Mouse (Mus musculus) retina, postnatal 7 days (tissue): ENCODE results near the gene Trpv6.

Source experiments
- DNase-seq: peaks from one replicate; pipeline ENCODE4 v3.0.0-alpha.2; 2012; ENCODE audit warnings: low read depth, low spot score

Trpv6 gene

GRCm38 (mm10) chr6:41636178-41636577 is at the start of gene Trpv6:
Trpv6 (minus strand) TSS chr6:41636405.
- DNase-seq, result no peak

- no peak for DNase-seq
Measured at GRCm38 (mm10) chr6:41685596-41685995, 49.4 kb upstream of the Trpv6 start.

DNA sequence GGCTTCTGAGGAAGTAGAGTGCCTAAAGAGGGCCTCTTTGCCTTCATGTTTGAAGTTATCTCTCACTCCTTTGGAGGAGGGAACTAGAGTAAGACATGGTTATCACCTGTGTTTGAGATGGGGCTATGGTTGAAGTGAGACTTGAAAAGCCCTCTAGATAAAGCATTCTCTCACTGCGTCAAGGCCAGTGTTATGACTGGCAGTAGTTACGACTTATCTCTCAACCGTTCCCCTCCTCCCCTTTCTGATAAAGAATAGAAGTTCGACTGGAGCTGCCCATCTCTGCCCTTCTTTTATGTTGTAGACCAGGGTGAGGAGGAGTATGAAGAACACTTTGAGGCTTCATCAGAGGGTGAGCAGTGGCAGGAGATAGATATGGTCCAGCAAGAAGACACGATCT is 48.7 kb upstream of the Trpv6 start:
- no peak for DNase-seq

- no peak for DNase-seq
Measured at GRCm38 (mm10) chr6:41684131-41684530, 47.9 kb upstream of the Trpv6 start, which contains the start of gene Llcfc1. Llcfc1 (plus strand) TSS chr6:41684431.

- DNase-seq, result no peak
Measured at GRCm38 (mm10) chr6:41681656-41682055, 45.5 kb upstream of the Trpv6 start.

DNA sequence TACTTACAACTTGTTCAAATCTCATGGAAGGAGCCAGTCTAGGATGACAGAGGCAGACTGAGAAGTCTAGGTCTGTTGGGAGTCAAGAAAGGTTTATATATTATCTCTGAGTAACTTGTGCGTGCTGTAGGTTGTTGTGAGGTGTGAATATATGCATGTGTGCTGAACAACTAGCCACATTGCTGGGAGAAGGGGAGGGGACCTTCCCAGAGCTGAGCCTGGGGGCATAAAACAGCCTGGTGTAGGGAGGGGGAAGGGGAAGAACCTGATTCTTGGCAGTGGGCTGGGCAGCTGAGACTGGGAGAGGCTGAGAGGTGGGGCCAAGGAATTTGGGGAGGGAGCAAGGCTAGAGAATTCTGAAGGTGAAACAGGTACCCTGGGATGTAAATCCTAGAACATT is 44.5 kb upstream of the Trpv6 start, which contains the start of gene Trpv5:
TSS of gene Trpv5 (minus strand) at position 101 of the 400 bp plus-strand sequence.
- DNase-seq, result no peak

GRCm38 (mm10) chr6:41676530-41676929 is 40.3 kb upstream of the Trpv6 start:
- DNase-seq, result no peak

- no peak for DNase-seq
Measured at GRCm38 (mm10) chr6:41662320-41662719, 26.1 kb upstream of the Trpv6 start.

DNA sequence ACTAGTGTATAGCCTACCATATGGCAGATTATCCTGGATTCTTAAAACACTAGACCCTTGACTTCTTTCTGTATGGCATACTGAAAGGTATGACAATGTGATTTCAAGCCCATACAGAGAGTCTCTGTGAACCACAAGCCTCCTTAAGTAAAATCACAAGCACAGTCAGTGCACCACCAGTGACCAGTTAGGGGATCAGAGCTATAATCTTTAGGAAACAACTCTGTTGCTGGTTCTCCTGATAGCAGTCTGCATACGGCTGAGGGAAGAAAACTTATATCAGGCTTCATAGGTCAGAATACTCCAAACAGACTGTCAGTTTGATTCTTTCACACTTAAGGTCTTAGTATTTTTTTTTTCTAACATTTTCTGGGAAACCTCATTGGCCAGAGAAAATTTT is 22.3 kb upstream of the Trpv6 start:
- DNase-seq, result no peak

- DNase-seq, result no peak
Measured at GRCm38 (mm10) chr6:41654648-41655047, 18.4 kb upstream of the Trpv6 start.

DNA sequence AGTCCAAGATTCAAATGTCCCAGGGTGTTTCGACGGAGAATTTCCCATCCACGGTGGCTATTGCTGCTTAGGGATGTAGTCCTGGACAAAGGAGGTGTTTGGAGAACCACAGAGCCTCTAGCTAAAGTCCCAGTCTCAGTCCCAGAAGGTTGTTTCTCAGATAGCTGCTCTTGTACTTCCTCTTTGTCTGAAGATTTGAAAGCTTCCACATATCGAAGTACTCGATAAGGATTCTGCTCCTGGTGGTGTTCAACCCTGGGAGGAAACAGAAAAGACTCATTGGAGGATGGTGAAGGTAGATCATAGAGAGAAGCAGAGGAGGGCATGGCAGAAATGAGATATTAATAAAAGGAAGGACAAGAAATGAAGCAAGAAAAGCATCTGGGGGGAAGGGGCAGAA is 17.0 kb upstream of the Trpv6 start:
- no peak for DNase-seq

DNA sequence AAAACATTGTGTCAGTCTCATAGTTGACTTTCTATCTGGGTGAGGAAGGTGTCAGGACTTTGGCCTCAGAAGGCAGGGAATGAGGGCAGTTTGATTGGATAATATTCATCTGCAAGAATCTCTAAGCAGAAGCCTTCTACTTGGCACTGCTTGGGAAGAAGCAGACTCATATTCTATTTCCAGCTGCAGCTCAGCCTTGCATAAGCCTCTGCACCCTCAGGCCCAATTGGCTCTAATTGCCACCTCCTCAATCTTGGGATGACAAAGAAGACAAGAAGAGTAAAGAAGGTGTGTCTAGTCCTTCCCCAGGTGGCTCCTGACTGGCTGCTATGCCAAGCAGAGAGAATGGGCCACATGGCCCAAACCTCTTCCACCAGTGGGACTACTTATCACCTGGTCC is 10.5 kb upstream of the Trpv6 start:
- DNase-seq, result no peak

- DNase-seq, result no peak
Measured at GRCm38 (mm10) chr6:41646220-41646619, 10.0 kb upstream of the Trpv6 start.

GRCm38 (mm10) chr6:41643227-41643626 is 7.0 kb upstream of the Trpv6 start:
- no peak for DNase-seq

- DNase-seq, result no peak
Measured at GRCm38 (mm10) chr6:41642765-41643164, 6.6 kb upstream of the Trpv6 start.

DNA sequence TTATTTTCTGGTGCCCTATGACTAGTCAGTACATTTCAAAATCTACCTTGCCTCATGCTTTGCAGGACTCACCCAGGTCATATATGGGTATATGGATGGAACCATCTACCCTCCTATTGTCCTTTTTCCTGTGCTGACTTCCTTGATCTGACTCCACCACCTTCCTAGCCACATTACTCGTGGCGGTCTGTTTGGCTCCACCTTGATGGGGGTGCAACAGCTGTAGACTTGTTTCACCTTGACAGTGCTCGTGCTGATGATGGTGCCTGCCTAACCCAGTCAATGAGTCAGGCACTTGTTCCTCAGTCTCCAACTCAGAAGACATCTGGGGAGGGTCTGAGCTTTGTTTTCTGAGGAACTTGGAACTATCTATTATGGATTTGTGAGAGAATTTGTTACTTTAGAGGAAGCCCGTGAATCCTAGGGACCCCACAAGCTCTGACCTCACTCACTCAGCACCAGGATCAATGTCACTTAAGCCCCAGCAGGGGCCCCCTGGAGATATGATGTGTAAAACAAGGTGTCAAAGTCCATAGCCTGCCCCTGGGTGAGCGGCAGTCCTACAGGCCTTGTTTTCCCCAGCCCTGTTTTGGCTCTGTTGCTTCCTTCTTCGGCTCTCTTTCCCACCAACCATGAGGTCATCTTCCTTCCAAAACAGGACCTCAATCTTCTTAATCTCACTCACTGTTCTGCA is 5.1 kb upstream of the Trpv6 start:
- DNase-seq, result no peak

- no peak for DNase-seq
Measured at GRCm38 (mm10) chr6:41640449-41640848, 4.2 kb upstream of the Trpv6 start.

DNA sequence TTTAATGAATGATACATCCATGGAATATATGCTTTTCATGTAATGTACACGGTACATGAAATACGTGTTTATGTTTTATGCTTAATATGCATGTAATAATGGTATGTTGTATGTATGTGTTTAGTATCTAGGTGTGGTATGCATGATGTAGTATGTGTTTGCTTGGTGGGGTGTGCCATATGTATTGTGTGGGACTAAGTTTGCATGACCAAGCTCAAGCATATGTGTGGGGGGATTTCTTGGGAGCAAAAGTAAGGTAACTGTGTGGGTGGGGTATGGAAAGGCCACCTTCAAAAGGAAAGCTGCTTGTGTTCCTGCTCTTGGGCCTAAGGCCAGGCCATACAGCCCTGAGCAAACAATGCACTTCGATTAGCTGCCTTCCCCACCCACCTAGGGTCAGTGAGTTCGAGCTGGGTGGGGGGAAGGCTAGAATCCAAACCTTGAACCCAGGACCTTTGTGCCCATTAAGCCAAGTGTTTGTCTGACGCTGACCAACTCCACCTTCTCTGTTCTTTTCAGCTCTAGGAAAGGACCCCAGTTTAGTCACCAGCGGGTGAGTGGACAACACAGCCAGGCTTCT is 1.8 kb upstream of the Trpv6 start:
- DNase-seq, result no peak

DNA sequence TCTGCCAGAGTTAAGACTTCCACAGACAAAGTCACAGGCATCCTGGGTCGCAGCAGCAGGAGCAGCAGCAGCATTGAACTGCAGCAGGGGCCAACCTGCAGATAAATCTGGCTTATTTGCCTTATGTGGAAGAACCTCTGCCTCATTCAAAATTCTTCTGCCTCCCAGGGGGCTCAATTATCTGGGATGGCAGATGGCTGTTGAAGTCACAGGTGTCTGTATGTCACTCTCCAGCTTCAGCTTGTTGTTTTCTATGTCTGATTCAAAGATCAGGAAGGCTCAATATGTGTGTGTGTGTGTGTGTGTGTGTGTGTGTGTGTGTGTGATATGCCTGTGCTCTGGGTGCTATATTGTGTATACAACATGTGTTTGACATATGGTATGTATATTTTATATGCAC is 1.2 kb upstream of the Trpv6 start:
- DNase-seq, result no peak

GRCm38 (mm10) chr6:41635211-41635610 is 994 bp downstream of the Trpv6 start:
- DNase-seq, result no peak

- DNase-seq, result no peak
Measured at GRCm38 (mm10) chr6:41631549-41631948, 4.7 kb downstream of the Trpv6 start.

- DNase-seq, result no peak
Measured at GRCm38 (mm10) chr6:41630791-41631190, 5.4 kb downstream of the Trpv6 start.

DNA sequence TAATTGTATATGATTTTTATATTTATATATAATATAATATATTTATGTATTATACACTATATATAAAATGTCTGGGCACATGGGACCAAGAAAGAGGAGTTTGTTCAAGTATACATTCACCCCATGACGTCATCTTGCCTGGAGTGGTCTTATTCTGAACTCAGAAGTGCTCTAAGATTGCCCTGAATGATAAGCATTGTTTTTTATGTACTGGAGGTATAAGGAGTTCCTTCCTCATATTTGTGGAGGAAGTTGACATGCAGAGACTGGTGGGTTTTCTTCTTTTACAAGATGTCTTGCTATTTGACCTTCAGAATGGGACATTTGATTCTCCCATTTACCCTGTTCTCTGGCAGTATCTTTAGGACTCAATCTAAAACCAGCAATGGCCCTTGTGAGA is 8.0 kb downstream of the Trpv6 start:
- DNase-seq, result no peak

- no peak for DNase-seq
Measured at GRCm38 (mm10) chr6:41622661-41623060, 13.5 kb downstream of the Trpv6 start.
